Mouse (Mus musculus) C3H10T1/2 (cell line): ENCODE data around the gene Ush2a. TPM values are rescaled to one million over a fixed set of nuclear protein-coding genes. Genes with fewer than 3 reads are reported as not detected.

Source experiments
- polyA plus RNA-seq, 2 experiments: library from polyadenylated mRNA; unstranded; fragments of >200 nt; fragmentation: generic; extraction: Trizol; gene quantifications; one replicate each; pipeline ENCODE4 v1.2.1; 2012; ENCODE audit warnings: missing spikeins in 2 of 2

The Ush2a gene
- not detected for polyA plus RNA-seq

GRCm38 (mm10) chr1:188261903-188262682 is at the start of gene Ush2a:
TSS of gene Ush2a (plus strand) at chr1:188262023.

GRCm38 (mm10) chr1:189007239-189007979 is 745.6 kb downstream of the Ush2a start, which contains the start of gene Kctd3:
TSS of gene Kctd3 (minus strand) at chr1:189007841.

